Comparison of ENCODE assay signal across 20 mouse cellular contexts in the genomic region with DNA sequence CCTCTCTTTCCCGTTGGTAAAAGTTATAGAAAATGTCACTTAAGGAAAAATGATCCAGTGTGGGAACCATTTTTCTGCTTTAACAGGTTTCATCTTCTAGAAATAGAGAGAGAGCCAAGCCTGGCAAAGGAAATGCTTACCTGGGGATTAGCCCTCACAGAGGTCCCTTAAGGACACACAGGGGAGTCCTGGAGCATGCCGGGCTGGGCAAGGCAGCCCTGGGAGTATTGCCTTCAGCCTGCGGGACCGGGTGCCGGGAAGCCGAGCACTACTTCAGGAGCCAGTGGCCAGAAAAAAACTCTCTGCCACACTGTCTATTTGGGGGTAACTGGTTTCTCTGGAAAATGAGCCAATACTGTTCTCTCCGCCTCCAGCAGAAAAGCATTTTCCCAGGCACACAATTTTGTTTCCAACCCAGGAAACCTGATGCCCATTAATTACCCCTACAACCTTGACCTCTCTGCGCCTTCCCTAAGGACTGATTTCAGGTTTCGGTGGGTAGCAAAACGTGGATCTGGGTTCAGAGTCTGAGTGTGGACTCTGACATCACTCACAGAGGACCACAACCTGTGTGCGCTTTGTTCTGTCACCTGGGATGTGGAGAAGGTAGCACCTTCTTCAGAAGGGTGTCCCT.
DNase-seq lines count a peak whose midpoint lies in the region; ATAC-seq lines count a peak whose summit lies in the region.
"Had no signal": no experiment of that assay in that cellular context is flagged by ENCODE, and none has a peak within 500 bp of the region (broad histone marks: within the 10 kb centered on the region; RNA-seq: fewer than 3 reads in every experiment).

No protein-coding gene starts in this region.

- no peaks in the 10 kb centered on the region for H3K9me3 ChIP-seq in hindbrain, embryonic 10.5 days
- H3K9me3 ChIP-seq in hindbrain, embryonic 13.5 days = no peaks in the 10 kb centered on the region
- no peaks in the 10 kb centered on the region for H3K9me3 ChIP-seq in limb, embryonic 10.5 days (replicated peaks)
- no peaks in the 10 kb centered on the region for H3K9me3 ChIP-seq in midbrain, embryonic 15.5 days
- H3K9me3 ChIP-seq: embryonic facial prominence, embryonic 13.5 days; hindbrain, embryonic 12.5 days; intestine, embryonic 15.5 days; liver, embryonic 15.5 days; neural tube, embryonic 13.5 days had no signal

- no peak overlapping the region for H3K4me2 ChIP-seq in hindbrain, embryonic 13.5 days
- H3K4me2 ChIP-seq in midbrain, embryonic 15.5 days = no peak overlapping the region
- H3K4me2 ChIP-seq: embryonic facial prominence, embryonic 13.5 days; hindbrain, embryonic 12.5 days; intestine, embryonic 15.5 days; liver, embryonic 15.5 days; neural tube, embryonic 13.5 days had no signal

- H3K27ac ChIP-seq in hindbrain, embryonic 10.5 days = no peak overlapping the region
- no peak overlapping the region for H3K27ac ChIP-seq in hindbrain, embryonic 13.5 days
- peak overlapping the region; percentile 73 for H3K27ac ChIP-seq in limb, embryonic 10.5 days
- H3K27ac ChIP-seq in midbrain, embryonic 15.5 days = no peak overlapping the region
- H3K27ac ChIP-seq: embryonic facial prominence, embryonic 13.5 days; heart, adult 2 months; hindbrain, embryonic 12.5 days; intestine, embryonic 15.5 days; liver, embryonic 15.5 days; neural tube, embryonic 13.5 days had no signal

- no peak overlapping the region for H3K9ac ChIP-seq in hindbrain, embryonic 13.5 days
- H3K9ac ChIP-seq in midbrain, embryonic 15.5 days = no peak overlapping the region
- H3K9ac ChIP-seq: embryonic facial prominence, embryonic 13.5 days; hindbrain, embryonic 12.5 days; intestine, embryonic 15.5 days; liver, embryonic 15.5 days; neural tube, embryonic 13.5 days had no signal

- WGBS in hindbrain, embryonic 10.5 days = 58% methylated on average over 11 of the region's 11 CpGs
- WGBS in hindbrain, embryonic 13.5 days = 68% methylated on average over 11 of the region's 11 CpGs
- 34% methylated on average over 11 of the region's 11 CpGs for WGBS in limb, embryonic 10.5 days
- 68% methylated on average over 11 of the region's 11 CpGs for WGBS in midbrain, embryonic 15.5 days

- ATAC-seq in hindbrain, embryonic 13.5 days (ENCODE audit: low FRiP score) = no peak
- no peak for ATAC-seq in monocyte, adult 5-6 weeks (replicated peaks; ENCODE audit: insufficient number of reproducible peaks, low FRiP score, low TSS enrichment, poor library complexity, severe bottlenecking)
- ATAC-seq in midbrain, embryonic 15.5 days (replicated peaks) = no peak
- ATAC-seq: intestine, embryonic 15.5 days; Patski had no signal

- H3K36me3 ChIP-seq in hindbrain, embryonic 10.5 days = no peaks in the 10 kb centered on the region
- H3K36me3 ChIP-seq in hindbrain, embryonic 13.5 days = no peaks in the 10 kb centered on the region
- no peaks in the 10 kb centered on the region for H3K36me3 ChIP-seq in limb, embryonic 10.5 days
- no peaks in the 10 kb centered on the region for H3K36me3 ChIP-seq in midbrain, embryonic 15.5 days (replicated peaks)
- H3K36me3 ChIP-seq: embryonic facial prominence, embryonic 13.5 days; hindbrain, embryonic 12.5 days; intestine, embryonic 15.5 days; liver, embryonic 15.5 days; neural tube, embryonic 13.5 days had no signal

- no peak overlapping the region for H3K4me3 ChIP-seq in hindbrain, embryonic 10.5 days
- no peak overlapping the region for H3K4me3 ChIP-seq in hindbrain, embryonic 13.5 days
- H3K4me3 ChIP-seq in limb, embryonic 10.5 days = peak overlapping the region; percentile 32
- H3K4me3 ChIP-seq in midbrain, embryonic 15.5 days = no peak overlapping the region
- H3K4me3 ChIP-seq: embryonic facial prominence, embryonic 13.5 days; heart, adult 2 months; hindbrain, embryonic 12.5 days; intestine, embryonic 15.5 days; liver, embryonic 15.5 days; neural tube, embryonic 13.5 days had no signal

- H3K27me3 ChIP-seq in hindbrain, embryonic 10.5 days (ENCODE audit: insufficient read depth, poor library complexity, severe bottlenecking) = no peaks in the 10 kb centered on the region
- H3K27me3 ChIP-seq in hindbrain, embryonic 13.5 days = 0 out of 2 replicates have a peak, but pooled peaks cover 5% of the 10 kb centered on the region
- H3K27me3 ChIP-seq in limb, embryonic 10.5 days (ENCODE audit: low read depth, poor library complexity, severe bottlenecking) = peaks cover 15% of the 10 kb centered on the region; the same call in 1 of the 2 replicates
- H3K27me3 ChIP-seq in midbrain, embryonic 15.5 days (replicated peaks) = no peaks in the 10 kb centered on the region
- H3K27me3 ChIP-seq: hindbrain, embryonic 12.5 days; intestine, embryonic 15.5 days; liver, embryonic 15.5 days; neural tube, embryonic 13.5 days had no signal

- H3K4me1 ChIP-seq in hindbrain, embryonic 10.5 days (replicated peaks) = 0 out of 2 replicates have a peak, but pooled peaks cover 5% of the 10 kb centered on the region
- H3K4me1 ChIP-seq in hindbrain, embryonic 13.5 days (replicated peaks) = no peaks in the 10 kb centered on the region
- H3K4me1 ChIP-seq in limb, embryonic 10.5 days = peaks cover 15% of the 10 kb centered on the region
- H3K4me1 ChIP-seq in midbrain, embryonic 15.5 days = no peaks in the 10 kb centered on the region
- H3K4me1 ChIP-seq: hindbrain, embryonic 12.5 days; intestine, embryonic 15.5 days; liver, embryonic 15.5 days; neural tube, embryonic 13.5 days had no signal

- DNase-seq in hindbrain, embryonic 10.5 days (ENCODE audit: low spot score) = peak; percentile 5
- DNase-seq in ES-CJ7 (ENCODE audit: low read depth, low spot score) = peak; percentile 33
- peak; percentile 24 for DNase-seq in embryo, embryonic 11.5 days (ENCODE audit: low read depth, low spot score)
- peak; percentile 63 for DNase-seq in limb, embryonic 10.5 days (ENCODE audit: low spot score)
- DNase-seq in lung, adult 18-20 months = no peak
- DNase-seq: cerebellum, adult 9-11 months; heart, adult 2 months; left cerebral cortex, postnatal 4 days; lung, postnatal 10 days; right cerebral cortex, postnatal 25 days; thymus, postnatal 25 days had no signal

Comparison
In these comparisons a context has a peak if more than half of its experiments do, and no peak if none do; other contexts are left out.
1. DNase-seq: peak in hindbrain, embryonic 10.5 days (single experiment), ES-CJ7 (single experiment), embryo, embryonic 11.5 days (single experiment) and limb, embryonic 10.5 days (single experiment); none in lung, adult 18-20 months (0 of 2).